Mouse (Mus musculus) kidney, adult 9 months (tissue): ENCODE measurements around the gene Rap1a.
A peak's percentile ranks its signal among the peaks of the same experiment; 100 is the strongest.

Experiments used
- DNase-seq: peaks from one replicate; pipeline ENCODE4 v3.0.0; 2022

Rap1a gene

GRCm38 (mm10) chr3:105758098-105758497 is 43.0 kb downstream of the Rap1a start:
- DNase-seq: no peak

GRCm38 (mm10) chr3:105757323-105758083 is 43.6 kb downstream of the Rap1a start:
- DNase-seq: no peak

GRCm38 (mm10) chr3:105756505-105756904 is 44.6 kb downstream of the Rap1a start:
- DNase-seq: no peak

GRCm38 (mm10) chr3:105755123-105755522 is 46.0 kb downstream of the Rap1a start:
- no peak for DNase-seq

- no peak for DNase-seq
Observed at GRCm38 (mm10) chr3:105754184-105754583, 47.0 kb downstream of the Rap1a start.

GRCm38 (mm10) chr3:105750810-105751209 is 50.3 kb downstream of the Rap1a start:
- no peak for DNase-seq

GRCm38 (mm10) chr3:105746542-105746941 is 54.6 kb downstream of the Rap1a start:
- DNase-seq: no peak

- DNase-seq: peak; percentile 62
Observed at GRCm38 (mm10) chr3:105737666-105738065, 63.5 kb downstream of the Rap1a start.

GRCm38 (mm10) chr3:105737070-105737469 is 64.1 kb downstream of the Rap1a start:
- DNase-seq: peak; percentile 11

GRCm38 (mm10) chr3:105736148-105736547 is 65.0 kb downstream of the Rap1a start:
- no peak for DNase-seq

GRCm38 (mm10) chr3:105735285-105735684 is 65.9 kb downstream of the Rap1a start:
- DNase-seq: no peak

- no peak for DNase-seq
Observed at GRCm38 (mm10) chr3:105733538-105733937, 67.6 kb downstream of the Rap1a start.

GRCm38 (mm10) chr3:105732360-105732759 is 68.8 kb downstream of the Rap1a start:
- no peak for DNase-seq

- peak; percentile 76 for DNase-seq
Observed at GRCm38 (mm10) chr3:105726037-105726436, 75.1 kb downstream of the Rap1a start.

GRCm38 (mm10) chr3:105722510-105722909 is 78.6 kb downstream of the Rap1a start:
- DNase-seq: no peak

- no peak for DNase-seq
Observed at GRCm38 (mm10) chr3:105721681-105722201, 79.4 kb downstream of the Rap1a start.

- no peak for DNase-seq
Observed at GRCm38 (mm10) chr3:105720514-105720913, 80.6 kb downstream of the Rap1a start.

- DNase-seq: no peak
Observed at GRCm38 (mm10) chr3:105719979-105720378, 81.2 kb downstream of the Rap1a start.

GRCm38 (mm10) chr3:105718746-105719145 is 82.4 kb downstream of the Rap1a start:
- no peak for DNase-seq

GRCm38 (mm10) chr3:105717856-105718555 is 83.1 kb downstream of the Rap1a start:
- no peak for DNase-seq

- no peak for DNase-seq
Observed at GRCm38 (mm10) chr3:105716353-105717000, 84.7 kb downstream of the Rap1a start.

GRCm38 (mm10) chr3:105714820-105715167 is 86.3 kb downstream of the Rap1a start:
- no peak for DNase-seq

GRCm38 (mm10) chr3:105714091-105714819 is 86.9 kb downstream of the Rap1a start:
- no peak for DNase-seq
